Mouse (Mus musculus) spleen, postnatal 14 days (tissue): ENCODE results near the gene Rhox4f.
"Not testable (repeated sequence)": the region's sequence is repeated elsewhere in the genome, so short reads cannot be mapped to it uniquely, and the experiment has no call there.

Source experiments
- DNase-seq, 2 experiments: peaks; one replicate each; pipeline ENCODE4 v3.0.0; 2021 to 2022; ENCODE audit warnings: low spot score in 2 of 2

Rhox4f gene

GRCm38 (mm10) chrX:37607604-37608003 lies at the start of gene Rhox4f:
Rhox4f (minus strand) TSS chrX:37607704.
- not testable (repeated sequence) for DNase-seq

GRCm38 (mm10) chrX:37651227-37651626 lies 43.7 kb upstream of the Rhox4f start, which contains the start of gene Rhox4g:
Rhox4g (minus strand) TSS chrX:37651327.
- not testable (repeated sequence) for DNase-seq

GRCm38 (mm10) chrX:37643370-37643769 lies 35.9 kb upstream of the Rhox4f start, which contains the start of gene Rhox2g:
Rhox2g (minus strand) TSS chrX:37643470.
- DNase-seq, result not testable (repeated sequence)

GRCm38 (mm10) chrX:37628512-37628911 lies 21.0 kb upstream of the Rhox4f start, which contains the start of gene Rhox3g:
Rhox3g (minus strand) TSS chrX:37628612.
- not testable (repeated sequence) for DNase-seq

- not testable (repeated sequence) for DNase-seq
Observed at GRCm38 (mm10) chrX:37580692-37581091, 26.8 kb downstream of the Rhox4f start, which contains the start of gene Rhox3f. Rhox3f (plus strand) TSS chrX:37580992.

- DNase-seq, result not testable (repeated sequence)
Observed at GRCm38 (mm10) chrX:37572638-37573037, 34.9 kb downstream of the Rhox4f start.

GRCm38 (mm10) chrX:37571105-37571504 lies 36.4 kb downstream of the Rhox4f start, which contains the start of gene Rhox2f:
Rhox2f (plus strand) TSS chrX:37571405.
- not testable (repeated sequence) for DNase-seq

GRCm38 (mm10) chrX:37557112-37557511 lies 50.4 kb downstream of the Rhox4f start, which contains the start of gene Rhox4e:
Rhox4e (plus strand) TSS chrX:37557412.
- not testable (repeated sequence) for DNase-seq
